Mouse (Mus musculus) heart, postnatal 0 days (tissue): ENCODE results near the gene Tmed1.

ENCODE experiments used
- CTCF ChIP-seq: IDR thresholded peaks from 2 replicates; pipeline ENCODE4 v1.5.1; 2016; ENCODE audit warnings: antibody characterized with exemption, control low read depth, low read depth
- EP300 ChIP-seq: IDR thresholded peaks from 2 replicates; pipeline ENCODE4 v1.6.1; 2016; ENCODE audit warnings: antibody characterized with exemption, low read depth

DNA sequence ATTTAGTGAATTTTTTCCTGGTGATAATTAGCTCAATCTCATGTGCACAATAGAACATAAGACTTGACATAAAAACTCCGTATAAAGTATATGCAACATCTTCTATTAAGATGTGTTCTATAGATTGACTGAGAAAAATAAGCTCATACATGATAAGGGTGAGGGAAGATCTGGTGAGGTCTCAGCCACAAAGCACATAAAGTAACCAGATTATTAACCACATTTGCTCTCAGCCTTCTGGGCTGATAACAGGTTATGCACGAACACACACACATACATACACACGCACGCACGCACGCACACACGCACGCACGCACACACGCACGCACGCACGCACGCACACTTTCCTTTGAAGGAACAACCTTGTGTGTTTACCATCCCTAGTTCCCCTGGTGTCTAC, 26.4 kb upstream of the Tmed1 start:
- TF ChIP-seq CTCF (no peak), EP300 (no peak)
